Mouse (Mus musculus) E14TG2a.4 (cell line): ENCODE measurements around the gene Eml2.

Experiments used
- H3K27me3 ChIP-seq: 2 replicates; pipeline ENCODE4 v1.6.1; 2014; ENCODE audit warnings: low read length, control low read depth; ENCODE audit not compliant: insufficient read depth
- H3K36me3 ChIP-seq: 2 replicates; pipeline ENCODE4 v1.6.1; 2014; ENCODE audit warnings: low read length, control low read depth; ENCODE audit not compliant: insufficient read depth
- H3K4me1 ChIP-seq: replicated peaks from 2 replicates; pipeline ENCODE4 v1.6.1; 2014; ENCODE audit warnings: low read depth, low read length, control low read depth
- H3K4me3 ChIP-seq: replicated peaks from 2 replicates; pipeline ENCODE4 v1.5.1; 2014; ENCODE audit warnings: mild to moderate bottlenecking, low read length
- H3K9me3 ChIP-seq: 2 replicates; pipeline ENCODE4 v1.6.1; 2014; ENCODE audit warnings: low read length, control low read depth
- CTCF ChIP-seq: conservative IDR thresholded peaks from 2 replicates; pipeline ENCODE4 v1.5.1; 2014; ENCODE audit warnings: low read length
- NANOG ChIP-seq: IDR thresholded peaks from 2 replicates; pipeline ENCODE4 v1.6.1; 2014; ENCODE audit warnings: borderline replicate concordance, low read length, mixed read lengths
- POU5F1 ChIP-seq: IDR thresholded peaks from 2 replicates; pipeline ENCODE4 v1.6.1; 2014; ENCODE audit warnings: low read length, borderline replicate concordance

Eml2 gene

GRCm38 (mm10) chr7:19166990-19167389, 9.2 kb upstream of the Eml2 start:
- Histone ChIP-seq H3K27me3 (peaks cover 30% of the 10 kb centered on the region), H3K36me3 (no peaks in the 10 kb centered on the region), H3K4me3 (no peak overlapping the region), H3K4me1 (peaks cover 64% of the 10 kb centered on the region), H3K9me3 (no peaks in the 10 kb centered on the region)
- 0 out of 2 replicates have a peak, but pooled peaks have one; percentile 7 for TF ChIP-seq CTCF
- no peak for TF ChIP-seq NANOG
- TF ChIP-seq POU5F1, result no peak

DNA sequence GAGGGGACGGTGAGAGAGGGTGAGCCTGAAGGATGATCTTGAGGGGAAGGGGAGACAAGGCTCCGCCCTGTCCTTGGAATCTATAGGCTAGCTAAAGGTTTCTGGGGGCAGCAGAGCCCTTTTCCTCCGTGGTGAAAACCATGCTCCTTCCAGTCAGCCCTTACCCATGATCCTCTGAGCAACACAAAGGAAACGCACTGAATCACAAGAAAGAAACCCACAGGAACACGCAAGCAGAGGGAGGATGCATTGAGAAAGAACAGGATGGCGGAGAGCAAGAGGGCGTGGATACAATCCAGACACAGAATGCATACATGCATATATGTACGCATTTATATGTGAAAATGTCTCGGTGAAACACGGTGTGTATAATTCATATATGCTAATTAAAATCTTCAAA, 6.7 kb upstream of the Eml2 start:
- no peaks in the 10 kb centered on the region for H3K9me3 ChIP-seq
- peaks cover 59% of the 10 kb centered on the region for H3K4me1 ChIP-seq
- TF ChIP-seq POU5F1 (no peak), NANOG (no peak), CTCF (no peak)
- no peak overlapping the region for H3K4me3 ChIP-seq
- no peaks in the 10 kb centered on the region for H3K36me3 ChIP-seq
- H3K27me3 ChIP-seq, result peaks cover 24% of the 10 kb centered on the region

DNA sequence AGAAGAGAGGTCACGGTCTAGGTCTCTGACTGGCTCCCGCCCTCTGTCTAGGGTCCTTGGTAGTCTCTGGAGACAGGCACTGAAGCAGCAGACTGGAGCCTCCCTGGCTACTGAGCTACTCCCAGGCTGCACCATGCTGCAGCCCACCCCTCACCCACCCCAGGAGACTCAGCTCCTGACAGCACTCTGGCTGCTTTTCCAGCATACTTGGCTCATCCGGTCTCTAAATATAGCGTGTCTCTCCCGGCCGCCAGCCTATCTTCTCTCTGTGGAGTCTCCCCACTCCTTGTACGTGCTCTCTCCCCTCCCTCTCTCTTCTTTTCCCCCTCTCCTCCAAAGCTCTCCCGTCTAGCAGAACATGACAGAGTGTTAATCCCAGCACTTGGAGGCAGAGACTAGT, 6.1 kb upstream of the Eml2 start:
- no peak for TF ChIP-seq CTCF
- no peak for TF ChIP-seq POU5F1
- TF ChIP-seq NANOG, result no peak

DNA sequence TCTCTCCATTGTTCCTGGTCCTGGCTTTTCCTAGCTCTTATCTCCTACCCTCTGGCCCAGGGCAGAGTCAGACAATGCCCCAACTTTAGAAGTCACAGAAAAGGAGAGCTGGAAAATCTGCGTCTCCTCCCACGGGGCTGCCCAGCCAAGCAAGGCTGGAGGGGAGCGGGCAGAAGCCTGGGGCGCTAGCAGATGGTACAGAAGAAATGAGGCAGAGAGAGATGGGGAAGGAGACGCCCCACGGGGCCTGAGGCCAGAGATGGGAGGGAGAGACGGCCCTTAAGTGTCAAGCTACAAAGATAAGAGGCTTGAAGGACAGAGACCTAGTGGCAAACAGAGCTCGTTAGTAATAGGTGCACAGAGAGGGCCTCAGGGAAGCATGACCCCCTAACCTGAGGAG, 4.4 kb upstream of the Eml2 start:
- Histone ChIP-seq H3K4me1 (peaks cover 49% of the 10 kb centered on the region), H3K36me3 (no peaks in the 10 kb centered on the region), H3K4me3 (0 out of 2 replicates have a peak overlapping the region, but pooled peaks have one; percentile 55), H3K9me3 (no peaks in the 10 kb centered on the region), H3K27me3 (peaks cover 16% of the 10 kb centered on the region)
- TF ChIP-seq NANOG (no peak), POU5F1 (no peak)

More for the DNA sequence above, 6.1 kb upstream of the Eml2 start:
- Histone ChIP-seq H3K9me3 (no peaks in the 10 kb centered on the region), H3K36me3 (no peaks in the 10 kb centered on the region), H3K27me3 (peaks cover 20% of the 10 kb centered on the region), H3K4me1 (peaks cover 56% of the 10 kb centered on the region), H3K4me3 (no peak overlapping the region)

DNA sequence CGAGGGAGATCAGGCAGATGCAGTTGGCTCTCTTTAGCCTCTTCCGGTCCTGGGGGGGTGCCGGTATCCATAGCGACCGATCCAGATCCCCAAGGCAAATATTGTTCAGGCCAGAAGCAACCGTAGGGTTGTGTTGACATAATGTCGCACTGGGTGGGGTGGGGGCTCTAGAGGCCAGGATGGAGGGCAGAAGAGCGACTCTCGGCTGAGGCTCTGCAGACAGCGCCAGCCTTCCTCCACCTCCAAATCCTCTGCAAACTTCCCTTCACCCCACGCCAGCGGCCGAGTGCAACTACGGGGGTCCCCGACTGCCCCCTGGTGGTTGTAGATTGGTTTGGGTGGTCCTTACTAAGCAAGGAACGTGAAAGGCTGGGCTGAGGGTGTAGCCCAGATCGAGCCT, 3.3 kb upstream of the Eml2 start:
- no peaks in the 10 kb centered on the region for H3K36me3 ChIP-seq
- H3K9me3 ChIP-seq, result no peaks in the 10 kb centered on the region
- H3K27me3 ChIP-seq, result peaks cover 27% of the 10 kb centered on the region
- H3K4me1 ChIP-seq, result peaks cover 58% of the 10 kb centered on the region
- TF ChIP-seq POU5F1, result no peak
- peak; percentile 79 for TF ChIP-seq CTCF
- no peak for TF ChIP-seq NANOG
- peak overlapping the region; percentile 55; the same call in 1 of the 2 replicates for H3K4me3 ChIP-seq

DNA sequence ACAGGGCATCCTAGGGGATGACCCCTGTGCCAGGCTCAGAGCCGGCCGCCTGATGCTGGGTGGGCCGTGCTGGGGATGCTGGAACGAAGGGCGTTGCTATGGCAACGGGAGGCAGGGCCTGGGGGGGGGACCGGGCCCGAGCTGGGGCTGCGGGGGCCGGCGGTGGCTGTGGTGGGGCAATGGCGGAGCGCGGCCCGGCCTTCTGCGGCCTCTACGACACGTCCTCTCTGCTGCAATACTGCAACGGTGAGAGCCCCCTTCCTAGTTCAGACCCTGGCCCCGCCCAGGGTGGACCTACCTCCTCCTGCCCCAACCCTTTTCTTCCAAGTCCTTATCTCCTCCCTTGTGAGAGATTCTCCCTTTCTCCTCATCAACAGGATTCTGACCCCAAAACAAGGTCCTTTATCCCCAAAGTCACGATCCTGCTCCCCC, 311 bp downstream of the Eml2 start:
- TF ChIP-seq NANOG, result no peak
- no peak for TF ChIP-seq CTCF
- no peak for TF ChIP-seq POU5F1
- peaks cover 26% of the 10 kb centered on the region for H3K27me3 ChIP-seq
- peak overlapping the region; percentile 77 for H3K4me3 ChIP-seq
- H3K36me3 ChIP-seq, result no peaks in the 10 kb centered on the region
- H3K4me1 ChIP-seq, result peaks cover 69% of the 10 kb centered on the region
- H3K9me3 ChIP-seq, result no peaks in the 10 kb centered on the region

DNA sequence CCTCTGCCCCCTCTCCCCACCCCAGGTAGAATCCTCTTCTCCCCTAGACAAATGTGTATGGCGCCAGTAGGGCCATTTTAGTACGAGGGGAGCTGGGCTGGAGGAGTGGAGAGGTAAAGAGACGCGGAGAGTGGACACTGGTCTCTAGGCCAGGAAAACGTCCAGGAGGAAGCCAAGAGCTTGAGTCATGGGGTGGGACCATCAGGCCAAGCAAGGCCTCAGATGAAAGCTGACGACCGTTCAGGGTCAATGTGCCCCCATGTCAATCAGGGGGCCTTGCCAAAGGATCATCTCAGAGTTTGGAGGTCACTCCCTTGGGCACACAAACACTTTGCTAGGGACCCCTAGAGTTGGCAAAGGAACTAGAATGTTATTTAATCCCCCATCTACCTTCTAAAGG, 995 bp downstream of the Eml2 start:
- H3K4me3 ChIP-seq, result no peak overlapping the region
- H3K27me3 ChIP-seq, result peaks cover 26% of the 10 kb centered on the region
- TF ChIP-seq CTCF (no peak), POU5F1 (no peak), NANOG (no peak)
- no peaks in the 10 kb centered on the region for H3K9me3 ChIP-seq
- H3K4me1 ChIP-seq, result peaks cover 69% of the 10 kb centered on the region
- H3K36me3 ChIP-seq, result no peaks in the 10 kb centered on the region

GRCm38 (mm10) chr7:19178035-19178434, 1.8 kb downstream of the Eml2 start:
- TF ChIP-seq NANOG, result no peak
- TF ChIP-seq CTCF, result no peak
- TF ChIP-seq POU5F1, result no peak
- Histone ChIP-seq H3K36me3 (0 out of 2 replicates have a peak, but pooled peaks cover 6% of the 10 kb centered on the region), H3K27me3 (peaks cover 26% of the 10 kb centered on the region), H3K4me1 (peaks cover 69% of the 10 kb centered on the region), H3K4me3 (peak overlapping the region; percentile 43), H3K9me3 (no peaks in the 10 kb centered on the region)
